Mouse (Mus musculus) G1E (cell line): ENCODE data around the gene Adamtsl2.

ENCODE experiments used
- CTCF ChIP-seq: IDR thresholded peaks from 2 replicates; pipeline ENCODE4 v1.5.1; 2012; ENCODE audit warnings: low read depth, low read length, inconsistent platforms, mixed read lengths
- GATA1 ChIP-seq: IDR thresholded peaks from 2 replicates; pipeline ENCODE4 v1.6.1; 2012; ENCODE audit warnings: borderline replicate concordance, low read length, inconsistent platforms, mixed read lengths
- GATA2 ChIP-seq: IDR thresholded peaks from 2 replicates; pipeline ENCODE4 v1.6.1; 2012; ENCODE audit warnings: low read depth, low read length, inconsistent platforms, borderline replicate concordance
- POLR2AphosphoS5 ChIP-seq: IDR thresholded peaks from 2 replicates; pipeline ENCODE4 v1.6.1; 2012; ENCODE audit warnings: low read depth, low read length, inconsistent platforms; ENCODE audit not compliant: insufficient replicate concordance
- TAL1 ChIP-seq: conservative IDR thresholded peaks from 2 replicates; pipeline ENCODE4 v1.6.1; 2012; ENCODE audit warnings: low read depth, low read length, inconsistent platforms, mixed read lengths

DNA sequence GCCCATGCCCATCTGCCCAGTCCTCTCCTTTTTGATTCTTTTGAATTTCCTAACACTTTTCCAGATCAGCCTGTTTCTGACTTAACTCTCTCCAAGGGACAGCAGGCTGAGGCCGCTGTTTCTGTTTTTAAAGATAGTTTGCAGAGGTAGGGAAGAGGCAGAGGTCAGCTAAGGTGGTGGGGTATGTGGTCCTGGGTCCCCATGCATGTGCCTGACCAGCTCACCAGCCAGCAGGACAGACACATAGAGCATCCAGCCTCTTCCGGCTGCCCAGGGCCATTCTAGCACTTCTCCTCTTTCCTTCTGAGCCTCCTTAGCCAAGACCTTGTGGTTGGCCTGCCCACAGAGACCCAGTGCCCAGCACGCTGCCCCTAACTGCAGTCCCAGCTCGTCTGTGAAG, 20.9 kb upstream of the Adamtsl2 start:
- TF ChIP-seq GATA1 (no peak), CTCF (no peak), TAL1 (no peak), POLR2AphosphoS5 (no peak), GATA2 (no peak)
